Mouse (Mus musculus): ENCODE data around the gene Rbm47. TPM values are rescaled to one million over a fixed set of nuclear protein-coding genes. Genes with fewer than 3 reads are reported as not detected.

Gene Rbm47
- polyA plus RNA-seq, 1 experiment from 2014 or later, result 105 TPM

GRCm38 (mm10) chr5:66031699-66032098 is 141.2 kb downstream of the Rbm47 start:
- no peaks in the 10 kb centered on the region for H3K9me3 ChIP-seq (replicated peaks; ENCODE audit: low read length)
- peaks cover 4% of the 10 kb centered on the region; the same call in 1 of the 2 replicates for H3K36me3 ChIP-seq (ENCODE audit: insufficient read depth, low read length)
- H3K27ac ChIP-seq, result no peak overlapping the region
- no peaks in the 10 kb centered on the region for H3K27me3 ChIP-seq (ENCODE audit: insufficient read depth, low read length)
- H3K9ac ChIP-seq (ENCODE audit: low read depth, low read length), result no peak overlapping the region
- no peak for ATAC-seq (replicated peaks; ENCODE audit: low FRiP score, low read depth)
- H3K4me2 ChIP-seq (ENCODE audit: low read length), result no peak overlapping the region
- 75% methylated on average over 5 of the region's 5 CpGs for WGBS
- H3K4me3 ChIP-seq (replicated peaks; ENCODE audit: low read depth, low read length), result no peak overlapping the region
- DNase-seq (ENCODE audit: low spot score), result no peak
- no peak for TF ChIP-seq CTCF (IDR thresholded peaks at IDR 0.05; ENCODE audit: low read depth)
- peaks cover 5% of the 10 kb centered on the region; the same call in 1 of the 2 replicates for H3K4me1 ChIP-seq (replicated peaks; ENCODE audit: insufficient read depth, low read length)

DNA sequence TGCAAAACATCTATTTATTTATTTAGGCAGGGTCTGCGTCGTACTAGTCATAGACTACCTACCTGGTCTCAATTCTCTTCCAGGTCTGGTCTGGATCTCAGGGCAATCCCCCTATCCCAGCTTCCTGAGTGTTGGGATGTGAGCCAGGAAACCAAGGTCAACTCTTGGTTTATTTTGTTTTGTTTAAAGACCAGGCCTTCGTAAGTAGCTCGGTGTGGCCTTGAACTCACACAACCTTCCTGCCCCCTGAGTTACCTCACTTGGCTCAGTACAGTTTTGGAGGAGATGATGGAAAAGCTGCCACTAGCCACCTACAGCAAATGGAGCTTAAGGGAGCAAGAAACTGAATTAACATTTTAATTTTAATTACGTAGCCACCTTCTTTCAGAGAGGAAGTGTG is 144.7 kb downstream of the Rbm47 start:
- Histone ChIP-seq H3K4me3 (replicated peaks; ENCODE audit: low read depth, low read length) (no peak overlapping the region), H3K36me3 (ENCODE audit: insufficient read depth, low read length) (peaks cover 23% of the 10 kb centered on the region; the same call in 1 of the 2 replicates), H3K4me2 (ENCODE audit: low read length) (no peak overlapping the region), H3K9me3 (replicated peaks; ENCODE audit: low read length) (no peaks in the 10 kb centered on the region), H3K27me3 (ENCODE audit: insufficient read depth, low read length) (no peaks in the 10 kb centered on the region), H3K27ac (no peak overlapping the region), H3K9ac (ENCODE audit: low read depth, low read length) (no peak overlapping the region), H3K4me1 (replicated peaks; ENCODE audit: insufficient read depth, low read length) (no peaks in the 10 kb centered on the region)
- no peak for TF ChIP-seq CTCF (IDR thresholded peaks at IDR 0.05; ENCODE audit: low read depth)
- no peak for ATAC-seq (replicated peaks; ENCODE audit: low FRiP score, low read depth)
- DNase-seq (ENCODE audit: low spot score), result no peak
- 80% methylated on average over 5 of the region's 5 CpGs for WGBS

- no peak for TF ChIP-seq CTCF (IDR thresholded peaks at IDR 0.05; ENCODE audit: low read depth)
- no peak overlapping the region for H3K4me2 ChIP-seq (ENCODE audit: low read length)
- DNase-seq (ENCODE audit: low spot score), result no peak
- 96% methylated on average over 8 of the region's 8 CpGs for WGBS
- H3K9ac ChIP-seq (ENCODE audit: low read depth, low read length), result no peak overlapping the region
- no peak overlapping the region for H3K4me3 ChIP-seq (replicated peaks; ENCODE audit: low read depth, low read length)
- H3K27ac ChIP-seq, result no peak overlapping the region
- ATAC-seq (replicated peaks; ENCODE audit: low FRiP score, low read depth), result no peak
- H3K9me3 ChIP-seq (replicated peaks; ENCODE audit: low read length), result no peaks in the 10 kb centered on the region
- no peaks in the 10 kb centered on the region for H3K27me3 ChIP-seq (ENCODE audit: insufficient read depth, low read length)
- H3K36me3 ChIP-seq (ENCODE audit: insufficient read depth, low read length), result peaks cover 23% of the 10 kb centered on the region; the same call in 1 of the 2 replicates
- H3K4me1 ChIP-seq (replicated peaks; ENCODE audit: insufficient read depth, low read length), result no peaks in the 10 kb centered on the region
Observed at GRCm38 (mm10) chr5:66027206-66027605, 145.7 kb downstream of the Rbm47 start.

GRCm38 (mm10) chr5:66026796-66027195 is 146.1 kb downstream of the Rbm47 start:
- Histone ChIP-seq H3K27me3 (ENCODE audit: insufficient read depth, low read length) (no peaks in the 10 kb centered on the region), H3K4me2 (ENCODE audit: low read length) (no peak overlapping the region), H3K9me3 (replicated peaks; ENCODE audit: low read length) (no peaks in the 10 kb centered on the region), H3K4me1 (replicated peaks; ENCODE audit: insufficient read depth, low read length) (no peaks in the 10 kb centered on the region), H3K4me3 (replicated peaks; ENCODE audit: low read depth, low read length) (no peak overlapping the region), H3K27ac (no peak overlapping the region), H3K9ac (ENCODE audit: low read depth, low read length) (no peak overlapping the region), H3K36me3 (ENCODE audit: insufficient read depth, low read length) (peaks cover 23% of the 10 kb centered on the region; the same call in 1 of the 2 replicates)
- no peak for ATAC-seq (replicated peaks; ENCODE audit: low FRiP score, low read depth)
- no peak for DNase-seq (ENCODE audit: low spot score)
- no peak for TF ChIP-seq CTCF (IDR thresholded peaks at IDR 0.05; ENCODE audit: low read depth)
- 97% methylated on average over 31 of the region's 31 CpGs for WGBS

- H3K27ac ChIP-seq, result peak overlapping the region; percentile 61
- DNase-seq (ENCODE audit: low spot score) (no peak), ATAC-seq (replicated peaks; ENCODE audit: low FRiP score, low read depth) (no peak)
- WGBS, result 91% methylated on average over 2 of the region's 2 CpGs
- no peak overlapping the region for H3K4me2 ChIP-seq (ENCODE audit: low read length)
- no peak overlapping the region for H3K4me3 ChIP-seq (replicated peaks; ENCODE audit: low read depth, low read length)
- no peak overlapping the region for H3K9ac ChIP-seq (ENCODE audit: low read depth, low read length)
- no peaks in the 10 kb centered on the region for H3K9me3 ChIP-seq (replicated peaks; ENCODE audit: low read length)
- H3K27me3 ChIP-seq (ENCODE audit: insufficient read depth, low read length), result no peaks in the 10 kb centered on the region
- H3K4me1 ChIP-seq (replicated peaks; ENCODE audit: insufficient read depth, low read length), result no peaks in the 10 kb centered on the region
- TF ChIP-seq CTCF (IDR thresholded peaks at IDR 0.05; ENCODE audit: low read depth), result no peak
- no peaks in the 10 kb centered on the region for H3K36me3 ChIP-seq (ENCODE audit: insufficient read depth, low read length)
Observed at GRCm38 (mm10) chr5:66015449-66015961, 157.4 kb downstream of the Rbm47 start.

GRCm38 (mm10) chr5:66014437-66014836 is 158.5 kb downstream of the Rbm47 start:
- no peaks in the 10 kb centered on the region for H3K9me3 ChIP-seq (replicated peaks; ENCODE audit: low read length)
- H3K27me3 ChIP-seq (ENCODE audit: insufficient read depth, low read length), result no peaks in the 10 kb centered on the region
- no peaks in the 10 kb centered on the region for H3K36me3 ChIP-seq (ENCODE audit: insufficient read depth, low read length)
- ATAC-seq (replicated peaks; ENCODE audit: low FRiP score, low read depth) (peak; percentile 85), DNase-seq (ENCODE audit: low spot score) (peak; percentile 47)
- 60% methylated on average over 2 of the region's 2 CpGs for WGBS
- peak overlapping the region; percentile 72 for H3K27ac ChIP-seq
- no peaks in the 10 kb centered on the region for H3K4me1 ChIP-seq (replicated peaks; ENCODE audit: insufficient read depth, low read length)
- no peak overlapping the region for H3K4me3 ChIP-seq (replicated peaks; ENCODE audit: low read depth, low read length)
- no peak overlapping the region for H3K9ac ChIP-seq (ENCODE audit: low read depth, low read length)
- H3K4me2 ChIP-seq (ENCODE audit: low read length), result no peak overlapping the region
- no peak for TF ChIP-seq CTCF (IDR thresholded peaks at IDR 0.05; ENCODE audit: low read depth)

DNA sequence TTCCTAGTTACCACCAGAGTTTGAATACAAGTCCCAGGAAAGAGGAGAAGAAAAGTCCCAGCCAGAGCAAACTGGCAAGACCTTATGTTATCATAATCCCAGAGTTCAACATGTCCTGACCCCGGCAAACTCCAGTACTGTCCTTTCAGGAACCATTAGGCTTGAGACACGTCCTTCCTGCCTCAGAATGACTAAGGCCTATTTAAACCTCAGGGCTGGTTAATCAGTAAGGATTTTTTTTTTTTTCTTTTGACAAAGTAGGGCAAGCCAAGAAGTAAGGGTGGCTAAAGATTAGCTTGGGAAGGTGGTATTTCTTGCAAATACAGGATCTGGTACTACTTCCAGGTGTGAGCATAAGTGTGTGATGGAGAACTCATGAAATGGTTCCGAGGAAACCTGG is 158.9 kb downstream of the Rbm47 start:
- ATAC-seq (replicated peaks; ENCODE audit: low FRiP score, low read depth), result peak; percentile 81
- Histone ChIP-seq H3K27ac (peak overlapping the region; percentile 72), H3K9me3 (replicated peaks; ENCODE audit: low read length) (no peaks in the 10 kb centered on the region), H3K4me1 (replicated peaks; ENCODE audit: insufficient read depth, low read length) (no peaks in the 10 kb centered on the region), H3K4me3 (replicated peaks; ENCODE audit: low read depth, low read length) (no peak overlapping the region), H3K27me3 (ENCODE audit: insufficient read depth, low read length) (no peaks in the 10 kb centered on the region), H3K36me3 (ENCODE audit: insufficient read depth, low read length) (no peaks in the 10 kb centered on the region), H3K4me2 (ENCODE audit: low read length) (no peak overlapping the region), H3K9ac (ENCODE audit: low read depth, low read length) (no peak overlapping the region)
- TF ChIP-seq CTCF (IDR thresholded peaks at IDR 0.05; ENCODE audit: low read depth), result no peak
- DNase-seq (ENCODE audit: low spot score), result peak; percentile 43
- WGBS, result 60% methylated on average over 3 of the region's 3 CpGs
